Mouse (Mus musculus) neural tube, embryonic 12.5 days (tissue): Measurements from ENCODE around the gene Hist1h3g. TPM values are rescaled to one million over a fixed set of nuclear protein-coding genes. Genes with fewer than 3 reads are reported as not detected.
"Not testable (repeated sequence)": the region's sequence is repeated elsewhere in the genome, so short reads cannot be mapped to it uniquely, and the experiment has no call there.

Experiments used
- ATAC-seq: fragments of 200-750 bp; cut with Nextera tagmentation; 2 replicates; pipeline ENCODE4 v1.8.0; 2017; ENCODE audit warnings: low read depth, mild to moderate bottlenecking, moderate TSS enrichment, moderate library complexity; ENCODE audit not compliant: low FRiP score
- H3K27ac ChIP-seq: fragments of 300-500 bp; sonication (generic); 2 replicates; pipeline ENCODE4 v1.5.1; 2016
- H3K27me3 ChIP-seq: fragments of 300-500 bp; sonication (generic); replicated peaks from 2 replicates; pipeline ENCODE4 v1.6.1; 2016; ENCODE audit warnings: mild to moderate bottlenecking
- H3K36me3 ChIP-seq: fragments of 300-500 bp; sonication (generic); 2 replicates; pipeline ENCODE4 v1.6.1; 2016; ENCODE audit warnings: mild to moderate bottlenecking
- H3K4me1 ChIP-seq: fragments of 300-500 bp; sonication (generic); 2 replicates; pipeline ENCODE4 v1.6.1; 2016
- H3K4me2 ChIP-seq: fragments of 300-500 bp; sonication (generic); replicated peaks from 2 replicates; pipeline ENCODE4 v1.6.1; 2016; ENCODE audit warnings: mild to moderate bottlenecking
- H3K4me3 ChIP-seq: fragments of 300-500 bp; sonication (generic); 2 replicates; pipeline ENCODE4 v1.5.1; 2016
- H3K9ac ChIP-seq: fragments of 300-500 bp; sonication (generic); 2 replicates; pipeline ENCODE4 v1.6.1; 2016; ENCODE audit warnings: mild to moderate bottlenecking
- H3K9me3 ChIP-seq: fragments of 300-500 bp; sonication (generic); 2 replicates; pipeline ENCODE4 v1.6.1; 2016; ENCODE audit warnings: mild to moderate bottlenecking
- WGBS: fragments of 180-500 bp; shearing (Covaris S2); methylation state at CpG from one replicate; pipeline ENCODE4 v1.1.7; 2016; 5-methylcytosine and 5-hydroxymethylcytosine counted together
- polyA plus RNA-seq: library from polyadenylated mRNA; unstranded; fragments of >200 nt; fragmentation: Nextera tagmentation; extraction: Ambion mirVana; gene quantifications from 2 replicates; pipeline ENCODE4 v1.2.1, GENCODE M21; 2016

Hist1h3g gene
- polyA plus RNA-seq, 1 experiment from 2014 or later: 3.0 TPM

- ATAC-seq: peak; percentile 88
- Histone ChIP-seq H3K4me2 (peak within 1 kb of the TSS; percentile 72), H3K9ac (peak within 1 kb of the TSS; percentile 61), H3K36me3 (no peaks in the 10 kb centered on the region), H3K4me1 (peaks cover 18% of the 10 kb centered on the region), H3K27ac (peak within 1 kb of the TSS; percentile 86), H3K27me3 (no peaks in the 10 kb centered on the region), H3K9me3 (no peaks in the 10 kb centered on the region), H3K4me3 (peak within 1 kb of the TSS; percentile 43)
- 0% methylated on average over 18 of the region's 18 CpGs for WGBS
Observed at GRCm38 (mm10) chr13:23571022-23571503, 35.8 kb downstream of the Hist1h3g start, which contains the start of the genes Hist1h2ae and Hist1h2bg. Gene Hist1h2ae, minus strand, starts transcription at chr13:23571220. Gene Hist1h2bg, plus strand, starts transcription at chr13:23571396.

- ATAC-seq, H3K27me3 ChIP-seq, H3K36me3 ChIP-seq, H3K9me3 ChIP-seq: not testable (repeated sequence)
- H3K9ac ChIP-seq: peak overlapping the region; percentile 61
- WGBS: under 1% methylated on average over 16 of the region's 34 CpGs
- peak overlapping the region; percentile 86 for H3K27ac ChIP-seq
- peak overlapping the region; percentile 43 for H3K4me3 ChIP-seq
- H3K4me2 ChIP-seq: peak overlapping the region; percentile 72
- peaks cover 22% of the 10 kb centered on the region for H3K4me1 ChIP-seq
Observed at GRCm38 (mm10) chr13:23571504-23572217, 36.4 kb downstream of the Hist1h3g start.

- Histone ChIP-seq H3K4me2 (peak overlapping the region; percentile 72), H3K4me3 (peak overlapping the region; percentile 43), H3K9ac (peak overlapping the region; percentile 61), H3K4me1 (peaks cover 28% of the 10 kb centered on the region), H3K27ac (peak overlapping the region; percentile 86; the same call in 1 of the 2 replicates), H3K36me3 (no peaks in the 10 kb centered on the region), H3K27me3 (no peaks in the 10 kb centered on the region), H3K9me3 (no peaks in the 10 kb centered on the region)
- WGBS: 53% methylated on average over 2 of the region's 2 CpGs
- no peak for ATAC-seq
Observed at GRCm38 (mm10) chr13:23572218-23573033, 37.2 kb downstream of the Hist1h3g start.

DNA sequence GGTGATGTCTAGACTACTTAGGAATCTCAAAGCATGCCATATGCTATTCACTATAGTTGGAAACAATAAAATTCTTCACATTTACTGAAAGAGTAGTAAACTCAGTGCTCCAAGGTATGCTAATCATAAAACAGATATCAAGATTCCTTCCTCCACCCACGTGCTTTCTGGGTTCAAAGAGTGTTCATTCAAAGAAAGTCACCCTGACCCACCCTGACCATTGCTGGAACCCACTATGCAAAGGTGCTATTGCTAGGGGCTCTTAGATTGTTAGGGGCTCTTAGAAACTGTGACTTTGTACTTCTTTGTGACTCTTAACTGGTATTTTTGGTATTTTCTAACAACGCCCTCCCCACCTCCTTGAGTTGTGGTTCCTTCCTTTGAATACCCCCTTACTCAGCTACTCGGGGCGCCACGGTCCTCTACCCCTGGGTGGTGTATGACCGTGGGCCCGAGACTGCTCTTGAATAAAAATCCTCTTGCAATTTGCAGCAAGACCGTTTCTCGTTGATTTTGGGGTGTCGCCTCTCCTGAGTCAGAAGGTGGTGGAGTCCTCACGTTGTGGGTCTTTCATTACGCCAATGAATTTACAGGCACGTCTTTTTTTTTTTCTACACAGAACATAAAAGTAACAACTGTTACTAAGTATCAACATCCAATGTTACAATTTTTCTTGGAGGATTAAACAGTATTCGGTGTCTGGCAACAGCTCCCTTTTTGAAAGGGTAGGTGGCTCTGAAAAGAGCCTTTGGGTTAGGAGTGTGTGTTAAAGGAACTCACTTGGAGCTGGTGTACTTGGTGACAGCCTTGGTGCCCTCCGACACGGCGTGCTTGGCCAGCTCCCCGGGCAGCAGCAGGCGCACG lies 38.0 kb downstream of the Hist1h3g start:
- not testable (repeated sequence) for H3K9me3 ChIP-seq, ATAC-seq, H3K36me3 ChIP-seq, H3K27me3 ChIP-seq
- WGBS: 13% methylated on average over 20 of the region's 20 CpGs
- Histone ChIP-seq H3K4me2 (peak overlapping the region; percentile 72), H3K4me3 (peak overlapping the region; percentile 25), H3K27ac (peak overlapping the region; percentile 62), H3K9ac (peak overlapping the region; percentile 47), H3K4me1 (peaks cover 28% of the 10 kb centered on the region)

DNA sequence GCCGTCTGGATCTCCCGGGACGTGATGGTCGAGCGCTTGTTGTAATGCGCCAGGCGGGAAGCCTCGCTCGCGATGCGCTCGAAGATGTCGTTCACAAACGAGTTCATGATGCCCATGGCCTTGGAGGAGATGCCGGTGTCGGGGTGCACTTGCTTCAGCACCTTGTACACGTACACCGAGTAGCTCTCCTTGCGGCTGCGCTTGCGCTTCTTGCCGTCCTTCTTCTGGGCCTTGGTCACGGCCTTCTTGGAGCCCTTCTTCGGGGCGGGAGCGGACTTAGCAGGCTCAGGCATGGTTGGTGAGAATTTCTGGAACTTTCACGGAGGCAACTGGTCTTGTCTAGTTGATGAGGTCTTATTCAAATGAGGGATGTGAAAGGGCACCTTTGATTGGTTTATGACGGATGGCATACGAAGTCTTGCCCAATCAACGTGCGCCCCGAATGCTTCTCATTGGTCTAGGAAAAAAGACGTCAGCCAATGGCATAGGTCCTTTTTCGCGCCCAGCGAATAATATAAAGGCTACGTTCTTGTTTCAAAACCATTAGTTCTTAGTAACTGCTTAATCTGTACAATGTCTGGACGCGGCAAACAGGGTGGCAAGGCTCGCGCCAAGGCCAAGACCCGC lies 38.8 kb downstream of the Hist1h3g start, which contains the start of the genes Hist1h2bf and Hist1h2ad:
Hist1h2bf (minus strand) TSS at position 299 of the 627 bp plus-strand sequence.
Hist1h2ad (plus strand) TSS at position 484 of the 627 bp plus-strand sequence.
- H3K9ac ChIP-seq: peak within 1 kb of the TSS; percentile 47
- H3K27ac ChIP-seq: peak within 1 kb of the TSS; percentile 62
- WGBS: under 1% methylated on average over 42 of the region's 42 CpGs
- peak; percentile 90 for ATAC-seq
- H3K36me3 ChIP-seq, H3K27me3 ChIP-seq, H3K9me3 ChIP-seq: not testable (repeated sequence)
- peak within 1 kb of the TSS; percentile 72 for H3K4me2 ChIP-seq
- H3K4me1 ChIP-seq: peaks cover 28% of the 10 kb centered on the region
- H3K4me3 ChIP-seq: peak within 1 kb of the TSS; percentile 25

- not testable (repeated sequence) for H3K9me3 ChIP-seq, H3K36me3 ChIP-seq, H3K27ac ChIP-seq, H3K27me3 ChIP-seq
- peak overlapping the region; percentile 45; the same call in 1 of the 2 replicates for H3K9ac ChIP-seq
- whole genome bisulfite sequencing: 1% methylated on average over 11 of the region's 39 CpGs
- ATAC-seq: peak; percentile 5
- peak overlapping the region; percentile 25; the same call in 1 of the 2 replicates for H3K4me3 ChIP-seq
- H3K4me1 ChIP-seq: peaks cover 28% of the 10 kb centered on the region
- H3K4me2 ChIP-seq: peak overlapping the region; percentile 72
Observed at GRCm38 (mm10) chr13:23574546-23575170, 39.4 kb downstream of the Hist1h3g start.

- ATAC-seq: peak; percentile 51
- H3K9ac ChIP-seq: peak within 1 kb of the TSS; percentile 65
- WGBS: under 1% methylated on average over 18 of the region's 18 CpGs
Observed at GRCm38 (mm10) chr13:23575271-23575851, 40.1 kb downstream of the Hist1h3g start, which contains the start of gene Hist1h3d. Gene Hist1h3d, plus strand, starts transcription at chr13:23575763.

GRCm38 (mm10) chr13:23575864-23576313 lies 40.7 kb downstream of the Hist1h3g start:
- peaks cover 24% of the 10 kb centered on the region for H3K4me1 ChIP-seq
- 2% methylated on average over 19 of the region's 40 CpGs for WGBS
- H3K27me3 ChIP-seq, H3K9me3 ChIP-seq, H3K36me3 ChIP-seq, ATAC-seq: not testable (repeated sequence)
- H3K27ac ChIP-seq: peak overlapping the region; percentile 51; the same call in 1 of the 2 replicates
- peak overlapping the region; percentile 65 for H3K9ac ChIP-seq
- peak overlapping the region; percentile 41 for H3K4me3 ChIP-seq
- peak overlapping the region; percentile 62 for H3K4me2 ChIP-seq

More at GRCm38 (mm10) chr13:23575271-23575851, 40.1 kb downstream of the Hist1h3g start, which contains the start of gene Hist1h3d:
- H3K4me2 ChIP-seq: peak within 1 kb of the TSS; percentile 62
- peak within 1 kb of the TSS; percentile 41 for H3K4me3 ChIP-seq
- H3K27me3 ChIP-seq: no peaks in the 10 kb centered on the region
- H3K27ac ChIP-seq: peak within 1 kb of the TSS; percentile 51; the same call in 1 of the 2 replicates
- H3K9me3 ChIP-seq: no peaks in the 10 kb centered on the region
- H3K36me3 ChIP-seq: no peaks in the 10 kb centered on the region
- peaks cover 24% of the 10 kb centered on the region for H3K4me1 ChIP-seq

GRCm38 (mm10) chr13:23576351-23576881 lies 41.2 kb downstream of the Hist1h3g start:
- Histone ChIP-seq H3K27me3 (no peaks in the 10 kb centered on the region), H3K4me3 (peak overlapping the region; percentile 41), H3K36me3 (no peaks in the 10 kb centered on the region), H3K9ac (peak overlapping the region; percentile 65), H3K27ac (peak overlapping the region; percentile 51; the same call in 1 of the 2 replicates), H3K4me1 (peaks cover 24% of the 10 kb centered on the region), H3K4me2 (peak overlapping the region; percentile 62), H3K9me3 (no peaks in the 10 kb centered on the region)
- no peak for ATAC-seq
- 7% methylated on average over 7 of the region's 7 CpGs for WGBS
